Mouse (Mus musculus) ES-Bruce4 (cell line): ENCODE results near the gene Snapc3. TPM values are rescaled to one million over a fixed set of nuclear protein-coding genes. Genes with fewer than 3 reads are reported as not detected.
A peak's percentile ranks its signal among the peaks of the same experiment; 100 is the strongest.

Experiments
- H3K27ac ChIP-seq: 2 replicates; pipeline ENCODE4 v1.5.1; 2012; ENCODE audit warnings: low read length, inconsistent platforms; ENCODE audit not compliant: insufficient read depth
- H3K27me3 ChIP-seq: 2 replicates; pipeline ENCODE4 v1.6.1; 2012; ENCODE audit warnings: mild to moderate bottlenecking, low read length, inconsistent platforms; ENCODE audit not compliant: control insufficient read depth, poor library complexity, insufficient read depth, severe bottlenecking
- H3K36me3 ChIP-seq: 2 replicates; pipeline ENCODE4 v1.6.1; 2012; ENCODE audit warnings: inconsistent platforms, mild to moderate bottlenecking, low read length, moderate library complexity; ENCODE audit not compliant: control insufficient read depth, poor library complexity, insufficient read depth, severe bottlenecking
- H3K4me1 ChIP-seq: one replicate; pipeline ENCODE4 v1.8.1; 2011; ENCODE audit warnings: low read length; ENCODE audit not compliant: control insufficient read depth, insufficient read depth
- H3K4me3 ChIP-seq: 2 replicates; pipeline ENCODE4 v1.5.1; 2011; ENCODE audit warnings: low read depth, mild to moderate bottlenecking, low read length
- H3K9ac ChIP-seq: 2 replicates; pipeline ENCODE4 v1.6.1; 2012; ENCODE audit warnings: low read depth, mild to moderate bottlenecking, inconsistent platforms; ENCODE audit not compliant: poor library complexity, severe bottlenecking
- H3K9me3 ChIP-seq: replicated peaks from 2 replicates; pipeline ENCODE4 v1.6.1; 2012; ENCODE audit warnings: mild to moderate bottlenecking, low read length, inconsistent platforms; ENCODE audit not compliant: control insufficient read depth, poor library complexity, insufficient read depth, severe bottlenecking
- CTCF ChIP-seq: IDR thresholded peaks from one replicate; pipeline ENCODE4 v1.8.1; 2011; ENCODE audit warnings: low read depth, low read length
- EP300 ChIP-seq: IDR thresholded peaks from 2 replicates; pipeline ENCODE4 v1.6.1; 2011; ENCODE audit warnings: low read depth, low read length; ENCODE audit not compliant: insufficient read depth
- POLR2A ChIP-seq: IDR thresholded peaks from one replicate; pipeline ENCODE4 v1.8.1; 2011; ENCODE audit warnings: low read length; ENCODE audit not compliant: insufficient read depth
- polyA plus RNA-seq: library from polyadenylated mRNA; stranded (reverse); fragments of >200 nt; gene quantifications from 2 replicates; pipeline ENCODE4 v1.2.4, GENCODE M21; 2011; ENCODE audit warnings: low read depth; ENCODE audit not compliant: missing spikeins, insufficient read depth, insufficient read length

Snapc3 gene
- polyA plus RNA-seq, 1 experiment, result 48.6 TPM

DNA sequence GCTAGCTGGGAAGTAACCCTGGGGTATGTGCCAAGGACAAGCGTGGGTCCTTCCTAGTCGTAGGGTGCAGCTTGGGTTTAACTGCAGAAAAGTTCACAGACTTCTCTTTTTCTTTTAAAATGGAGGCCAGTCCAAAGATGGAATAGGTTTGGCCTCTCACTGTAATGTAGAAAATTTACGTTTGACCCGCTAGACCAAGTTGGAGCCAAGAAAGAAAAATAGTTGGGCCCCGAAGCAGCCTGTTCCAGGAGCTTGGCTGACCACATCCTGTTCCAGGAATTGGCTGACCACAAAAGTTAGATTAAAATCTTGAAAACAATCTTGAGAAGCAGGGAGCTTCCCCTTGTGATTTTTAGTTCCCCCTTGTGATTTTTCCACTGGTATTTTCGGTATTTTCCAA is 9.8 kb upstream of the Snapc3 start:
- Histone ChIP-seq H3K9ac (no peak overlapping the region), H3K27ac (no peak overlapping the region), H3K4me1 (peaks cover 2% of the 10 kb centered on the region), H3K9me3 (peaks cover 11% of the 10 kb centered on the region), H3K36me3 (no peaks in the 10 kb centered on the region), H3K27me3 (no peaks in the 10 kb centered on the region), H3K4me3 (no peak overlapping the region)
- no peak for TF ChIP-seq CTCF
- TF ChIP-seq POLR2A, result no peak
- TF ChIP-seq EP300, result no peak

DNA sequence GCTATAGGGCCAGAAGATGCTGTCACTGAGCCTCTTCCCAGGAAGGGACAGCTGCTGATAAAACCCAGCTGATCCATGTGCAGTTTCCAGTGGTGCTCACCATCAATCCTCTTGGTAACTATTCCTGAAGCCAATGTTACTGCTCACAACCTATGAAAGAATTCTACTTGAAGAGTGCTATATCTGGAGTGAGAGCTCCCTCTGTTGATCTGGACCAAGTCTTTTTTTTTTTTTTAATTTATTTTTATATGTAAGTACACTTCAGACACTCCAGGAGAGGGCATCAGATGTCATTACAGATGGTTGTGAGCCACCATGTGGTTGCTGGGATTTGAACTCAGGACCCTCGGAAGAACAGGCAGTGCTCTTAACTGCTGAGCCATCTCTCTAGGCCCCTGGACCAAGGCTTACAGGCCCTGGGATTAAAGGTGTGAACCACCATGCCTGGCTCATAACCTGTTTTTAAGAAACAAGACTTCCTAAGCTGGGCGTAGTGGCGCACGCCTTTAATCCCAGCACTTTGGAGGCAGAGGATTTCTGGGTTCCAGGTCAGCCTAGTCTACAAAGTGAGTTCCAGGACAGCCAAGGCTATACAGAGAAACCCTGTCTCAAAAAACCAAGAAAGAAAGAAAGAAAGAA is 7.5 kb upstream of the Snapc3 start:
- peaks cover 5% of the 10 kb centered on the region; the same call in 1 of the 2 replicates for H3K9me3 ChIP-seq
- TF ChIP-seq EP300, result no peak
- TF ChIP-seq CTCF, result no peak
- TF ChIP-seq POLR2A, result no peak
- H3K27me3 ChIP-seq, result no peaks in the 10 kb centered on the region
- H3K4me1 ChIP-seq, result peaks cover 5% of the 10 kb centered on the region
- no peak overlapping the region for H3K9ac ChIP-seq
- no peak overlapping the region for H3K4me3 ChIP-seq
- no peak overlapping the region for H3K27ac ChIP-seq
- no peaks in the 10 kb centered on the region for H3K36me3 ChIP-seq

DNA sequence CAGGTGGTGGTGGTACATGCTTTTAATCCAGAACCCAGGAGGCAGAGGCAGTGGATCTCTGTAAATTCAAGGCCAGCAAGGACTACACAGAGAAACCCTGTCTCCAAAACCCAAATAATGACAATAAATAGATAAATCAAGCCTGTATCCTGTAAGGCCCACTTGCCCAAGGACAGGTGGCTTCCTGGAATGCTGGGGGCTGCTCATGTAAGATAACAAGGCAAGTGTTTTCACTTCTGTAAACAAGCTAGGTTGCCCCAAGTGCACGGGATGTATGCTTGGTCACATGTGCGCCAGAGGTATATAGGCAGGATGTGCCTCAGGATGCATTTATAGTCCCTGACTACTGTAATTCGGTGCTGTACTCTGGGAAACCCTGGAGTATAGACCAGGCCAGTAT is 5.5 kb upstream of the Snapc3 start:
- Histone ChIP-seq H3K36me3 (no peaks in the 10 kb centered on the region), H3K9me3 (peaks cover 5% of the 10 kb centered on the region; the same call in 1 of the 2 replicates), H3K9ac (no peak overlapping the region), H3K4me3 (no peak overlapping the region), H3K27me3 (no peaks in the 10 kb centered on the region), H3K27ac (peak overlapping the region; percentile 30), H3K4me1 (peaks cover 7% of the 10 kb centered on the region)
- TF ChIP-seq EP300, result no peak
- TF ChIP-seq POLR2A, result no peak
- TF ChIP-seq CTCF, result no peak

DNA sequence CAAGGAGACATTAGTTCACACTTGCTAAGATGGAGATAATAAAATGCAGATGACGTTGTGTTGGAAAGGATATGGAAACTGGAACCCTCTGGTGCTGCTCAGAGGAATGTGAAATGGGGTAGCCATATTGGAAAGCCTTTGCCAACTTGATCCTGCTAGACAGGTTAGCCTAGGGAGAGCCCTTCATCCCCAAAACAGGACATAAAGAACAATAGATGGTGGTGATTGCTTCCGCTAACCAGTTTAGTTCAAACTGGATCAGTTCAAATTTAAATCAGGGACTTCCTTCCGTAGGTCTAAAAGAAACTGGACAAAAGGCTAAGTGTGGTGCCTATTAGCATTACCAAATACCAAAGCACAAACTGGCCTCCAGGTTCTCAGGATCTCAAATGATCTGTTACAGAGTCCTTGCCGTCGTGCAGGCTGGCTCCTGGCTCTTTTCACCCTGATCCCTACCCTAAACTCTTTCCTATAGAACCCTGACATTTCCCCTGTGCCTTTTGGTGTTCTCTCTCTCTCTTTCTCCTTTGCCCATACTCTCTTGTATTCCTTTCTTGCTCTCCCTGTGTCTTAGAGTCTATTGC is 3.2 kb upstream of the Snapc3 start:
- TF ChIP-seq CTCF (no peak), EP300 (peak; percentile 86)
- Histone ChIP-seq H3K27me3 (no peaks in the 10 kb centered on the region), H3K9ac (no peak overlapping the region), H3K4me3 (no peak overlapping the region), H3K36me3 (peaks cover 4% of the 10 kb centered on the region; the same call in 1 of the 2 replicates), H3K4me1 (peaks cover 7% of the 10 kb centered on the region), H3K27ac (peak overlapping the region; percentile 99), H3K9me3 (no peaks in the 10 kb centered on the region)

DNA sequence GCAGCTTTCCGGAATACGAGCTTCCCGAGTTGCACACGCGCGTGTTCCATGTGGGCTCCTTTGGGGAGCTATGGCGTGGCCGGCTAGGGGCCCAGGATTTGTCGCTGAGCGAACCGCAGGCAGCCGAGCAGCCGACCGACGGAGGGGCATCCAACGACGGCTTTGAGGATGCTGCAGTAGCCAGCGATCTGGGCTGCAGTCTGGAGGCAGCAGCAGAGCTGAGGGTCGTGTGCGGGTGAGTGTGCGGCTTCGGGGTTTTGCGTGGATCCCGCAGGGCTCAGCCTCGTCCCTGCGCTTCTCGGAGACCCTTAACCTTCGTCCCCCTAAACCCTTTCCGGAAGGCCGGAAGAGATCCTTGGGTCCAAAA is 279 bp downstream of the Snapc3 start:
- peaks cover 11% of the 10 kb centered on the region for H3K36me3 ChIP-seq
- H3K9ac ChIP-seq, result peak overlapping the region; percentile 94
- peak overlapping the region; percentile 91 for H3K4me3 ChIP-seq
- TF ChIP-seq POLR2A (no peak), CTCF (no peak), EP300 (no peak)
- no peaks in the 10 kb centered on the region for H3K27me3 ChIP-seq
- H3K4me1 ChIP-seq, result peaks cover 4% of the 10 kb centered on the region
- no peaks in the 10 kb centered on the region for H3K9me3 ChIP-seq
- H3K27ac ChIP-seq, result peak overlapping the region; percentile 27

DNA sequence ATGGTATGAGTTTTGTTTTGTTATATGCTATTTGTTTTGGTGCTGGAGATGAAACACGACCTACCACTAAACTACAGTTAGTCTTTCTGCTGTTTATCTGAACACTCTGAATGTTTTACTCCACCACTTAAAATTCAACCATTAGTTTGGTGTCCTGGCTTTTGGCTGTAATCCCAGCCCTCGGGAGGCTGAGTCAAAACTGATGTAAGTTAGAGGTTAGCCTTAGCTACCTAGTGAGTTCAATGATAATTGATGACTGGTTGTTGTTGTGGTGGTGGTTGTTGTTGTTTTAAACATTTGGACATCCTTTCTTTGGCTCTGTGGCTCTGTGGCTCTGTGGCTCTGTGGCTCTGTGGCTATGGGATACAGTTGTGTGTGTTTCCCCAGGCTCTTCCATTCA is 1.3 kb downstream of the Snapc3 start:
- peak overlapping the region; percentile 94; the same call in 1 of the 2 replicates for H3K9ac ChIP-seq
- peak overlapping the region; percentile 52 for H3K4me3 ChIP-seq
- H3K27ac ChIP-seq, result no peak overlapping the region; the same call in 1 of the 2 replicates
- peaks cover 2% of the 10 kb centered on the region for H3K4me1 ChIP-seq
- TF ChIP-seq CTCF, result no peak
- TF ChIP-seq EP300, result no peak
- TF ChIP-seq POLR2A, result no peak
- H3K27me3 ChIP-seq, result no peaks in the 10 kb centered on the region
- peaks cover 11% of the 10 kb centered on the region for H3K36me3 ChIP-seq
- H3K9me3 ChIP-seq, result no peaks in the 10 kb centered on the region
